Mouse (Mus musculus) right cerebral cortex, postnatal 25 days (tissue): ENCODE measurements at regions not wholly inside any gene's neighbourhood (a gene's known extent, or its start where the extent isn't known, plus 50 kb on each side); places are given as distances from the start of the nearest gene placed in this dataset.

Experiments used
- DNase-seq: peaks from one replicate; pipeline ENCODE4 v3.0.0; 2022

DNA sequence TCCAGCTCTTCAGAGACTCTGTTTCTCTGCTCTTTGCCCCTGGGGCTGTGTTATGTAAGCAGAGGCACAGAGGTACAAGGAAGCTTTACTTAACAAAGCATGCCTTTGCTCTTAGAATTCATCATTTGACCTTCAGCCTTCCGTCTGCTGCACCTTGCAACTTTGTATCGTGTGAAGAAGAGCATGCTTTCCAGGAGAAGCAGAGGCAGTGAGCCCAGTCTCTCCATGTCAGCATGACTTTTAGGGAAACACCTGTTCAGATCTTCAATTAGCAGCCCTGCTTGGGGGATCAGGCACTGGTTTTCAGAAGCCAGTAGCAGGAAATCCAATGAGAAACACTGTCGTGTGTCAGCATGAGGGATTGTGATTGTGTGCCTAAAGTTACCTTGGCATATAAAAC, 226.7 kb downstream of the Abcc12 start:
- no peak for DNase-seq

DNA sequence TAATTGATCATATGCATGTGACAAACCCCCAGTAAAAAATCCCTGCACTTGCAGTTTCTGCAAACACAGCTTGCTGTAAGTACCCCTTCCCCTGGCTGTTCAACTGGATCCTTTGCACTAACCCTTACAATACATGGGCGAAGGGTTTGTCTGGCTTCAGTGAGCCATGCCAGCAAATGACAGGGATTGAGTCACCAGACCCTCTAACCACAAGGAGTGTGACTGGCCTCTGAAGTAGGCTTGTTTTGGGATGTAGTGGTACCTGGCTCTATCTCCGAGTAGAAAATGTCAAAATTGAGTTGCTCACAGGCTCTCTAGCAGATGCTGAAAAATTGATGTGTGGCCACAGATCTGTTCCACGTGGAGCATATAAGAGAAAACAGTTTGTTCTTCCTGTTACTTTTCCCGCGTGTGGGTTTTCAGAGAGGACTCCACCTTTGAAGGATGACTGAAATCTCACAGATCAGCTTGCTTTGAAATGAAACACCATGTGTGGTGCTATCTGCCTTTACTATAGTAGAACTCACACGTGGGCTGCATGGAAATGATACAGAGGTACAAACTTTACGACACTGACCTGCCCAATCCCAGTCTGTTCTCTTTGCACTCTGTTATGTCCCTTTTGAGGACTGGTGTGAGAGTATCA, 228.8 kb downstream of the Abcc12 start:
- no peak for DNase-seq

DNA sequence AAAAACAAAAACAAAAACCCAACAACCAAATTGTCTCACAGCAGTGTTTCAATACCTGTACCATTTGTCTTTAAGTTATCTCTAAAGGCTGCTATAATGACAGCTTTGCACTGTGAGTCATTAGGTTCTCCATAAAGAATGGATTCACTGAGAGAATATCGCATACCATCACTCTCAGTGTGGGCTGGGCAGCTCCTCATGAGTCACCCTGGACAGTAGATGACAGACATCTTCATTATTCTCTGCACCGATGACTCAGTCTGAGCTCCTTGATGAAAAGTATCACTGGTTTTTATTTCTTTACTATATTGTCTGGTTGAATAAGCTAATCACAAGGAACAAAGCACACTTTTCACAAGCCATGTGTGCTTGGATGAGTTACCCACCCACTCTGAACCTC, 230.4 kb downstream of the Abcc12 start:
- no peak for DNase-seq

DNA sequence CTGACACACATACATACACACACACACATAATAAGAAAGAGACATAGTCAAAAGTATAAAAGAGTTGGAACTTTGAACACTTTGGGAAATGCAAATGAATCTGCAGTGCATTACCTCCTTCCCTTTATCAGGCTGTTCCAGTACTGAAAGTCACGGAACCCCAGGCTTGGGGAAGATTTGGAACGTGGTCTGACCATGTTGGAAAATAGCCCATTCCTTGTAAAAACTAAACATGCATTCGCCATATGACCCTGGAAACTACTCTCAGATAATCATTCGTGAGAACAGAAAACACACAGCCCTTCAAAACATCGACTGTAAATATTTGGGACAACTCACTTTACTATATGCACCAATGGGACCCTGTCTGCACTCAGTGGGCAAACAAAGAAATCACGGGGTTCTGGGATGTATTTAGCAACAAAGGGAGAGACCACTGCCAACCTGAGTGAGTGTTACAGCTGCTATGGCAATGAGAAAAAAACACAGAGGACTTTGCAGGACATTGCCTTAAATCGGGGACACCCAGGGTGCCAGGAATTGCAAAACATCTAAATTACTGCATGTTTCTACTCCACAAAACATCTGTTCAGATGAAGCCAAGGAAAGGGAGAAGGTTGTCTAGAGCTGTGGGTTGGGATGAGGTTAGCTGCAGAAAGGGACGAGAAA, 238.3 kb downstream of the Abcc12 start:
- no peak for DNase-seq

DNA sequence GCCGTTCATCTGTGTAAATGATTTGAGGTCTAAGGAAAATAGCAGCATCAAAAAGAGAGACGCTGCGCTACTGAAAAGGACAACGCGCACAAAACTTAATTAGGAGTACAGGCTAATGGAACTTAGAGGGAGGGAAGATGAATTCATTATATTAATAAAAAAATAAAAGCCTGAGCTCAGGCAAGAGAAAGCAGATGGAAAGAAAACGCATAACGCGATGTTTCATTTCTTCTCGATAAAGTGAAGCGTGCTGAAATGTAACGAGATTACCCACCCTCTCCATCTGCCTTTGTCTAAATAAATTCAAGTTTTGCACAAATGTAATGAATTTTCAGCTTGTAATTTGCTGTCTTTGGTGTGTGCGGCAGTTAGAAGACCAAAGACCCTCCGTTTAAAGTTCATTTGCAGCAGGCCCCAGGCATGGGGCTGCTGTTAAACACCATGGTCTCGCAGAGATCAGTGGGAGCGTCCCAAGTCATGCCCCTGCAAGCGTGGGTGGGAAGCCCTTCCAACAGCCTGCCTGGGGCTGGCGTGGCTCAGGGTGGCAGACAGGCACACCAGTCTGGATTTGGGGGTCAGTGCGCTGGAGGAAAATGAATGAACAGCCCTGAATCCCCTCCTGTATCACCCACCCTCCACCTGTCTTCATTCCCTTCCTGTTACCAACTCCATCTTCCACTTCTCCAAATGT, 241.8 kb downstream of the Abcc12 start:
- no peak for DNase-seq

DNA sequence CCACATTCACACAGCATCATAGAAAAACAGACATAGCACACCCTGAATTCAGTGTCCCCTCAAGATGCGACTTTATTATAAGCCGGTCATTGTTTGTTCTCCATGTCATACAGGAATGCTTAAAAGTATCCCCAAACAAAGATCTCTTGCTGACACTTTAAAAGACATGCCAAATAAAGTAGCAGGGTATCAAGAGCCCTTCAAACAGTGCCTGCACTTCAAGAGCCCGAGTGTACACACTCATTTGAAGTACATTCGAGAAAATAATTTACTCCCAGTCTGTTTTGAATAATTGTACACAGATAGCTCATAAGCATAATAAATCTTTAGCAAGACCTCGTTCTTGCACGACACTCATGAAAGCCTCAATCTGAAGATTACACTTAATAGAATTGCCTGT, 249.1 kb downstream of the Abcc12 start:
- no peak for DNase-seq

DNA sequence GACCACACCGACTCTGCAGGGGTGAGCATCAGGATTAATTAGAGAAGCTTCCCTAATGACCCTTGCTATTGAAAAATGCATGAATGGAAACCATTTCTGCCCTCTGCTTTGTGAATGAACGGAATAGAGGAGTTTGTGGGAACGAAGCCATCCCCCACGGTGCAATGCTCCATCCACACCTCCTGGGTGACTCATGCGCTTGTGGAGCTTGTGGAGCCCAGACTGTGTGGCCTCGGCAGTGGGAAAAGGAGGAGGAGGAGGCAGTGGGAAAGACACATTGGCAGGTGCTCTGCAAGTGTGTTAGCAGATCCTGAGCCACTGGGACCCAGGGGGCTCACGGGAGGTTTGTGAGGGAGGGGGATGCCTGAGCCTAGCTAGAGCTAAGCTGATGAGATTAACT, 251.9 kb downstream of the Abcc12 start:
- peak; percentile 70 for DNase-seq

DNA sequence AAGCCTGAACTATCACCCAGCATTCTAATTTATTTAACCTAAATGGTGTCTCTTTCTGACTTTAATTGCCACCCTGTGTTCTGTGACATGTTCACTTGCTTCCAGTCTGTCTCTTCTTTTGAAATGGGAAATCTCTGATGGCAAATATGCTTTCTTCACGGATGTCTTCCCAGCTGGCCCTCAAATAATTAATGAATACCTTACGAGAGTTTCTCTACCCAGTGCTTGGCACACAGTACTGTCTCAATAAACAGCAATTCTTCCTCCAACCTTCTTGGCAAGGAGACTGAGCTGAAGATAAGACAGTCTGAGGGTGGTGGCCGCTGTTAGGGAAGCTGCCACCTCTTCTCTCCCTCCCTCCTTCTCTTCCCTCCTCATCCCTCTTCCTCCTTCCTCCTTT, 252.5 kb downstream of the Abcc12 start:
- DNase-seq = no peak

DNA sequence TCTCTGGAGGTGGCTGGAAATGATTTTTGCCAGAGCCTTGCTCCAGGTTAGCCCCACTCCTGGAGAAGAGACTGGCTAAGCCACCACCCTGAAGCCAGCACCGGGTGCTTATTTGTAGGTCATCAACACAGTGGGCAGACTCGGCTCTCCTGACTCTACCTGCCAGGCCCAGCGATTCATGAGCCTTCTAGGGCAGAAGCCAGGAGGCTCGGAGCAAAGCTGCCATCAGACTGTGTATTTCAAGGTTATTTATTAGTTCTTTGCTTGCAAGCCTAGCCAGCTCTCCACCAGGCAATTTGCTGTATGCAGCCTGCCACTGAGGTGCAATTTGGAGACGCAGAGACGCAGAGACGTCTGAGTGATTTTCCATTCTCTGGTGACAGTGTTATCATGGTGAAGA, 255.4 kb downstream of the Abcc12 start:
- no peak for DNase-seq

DNA sequence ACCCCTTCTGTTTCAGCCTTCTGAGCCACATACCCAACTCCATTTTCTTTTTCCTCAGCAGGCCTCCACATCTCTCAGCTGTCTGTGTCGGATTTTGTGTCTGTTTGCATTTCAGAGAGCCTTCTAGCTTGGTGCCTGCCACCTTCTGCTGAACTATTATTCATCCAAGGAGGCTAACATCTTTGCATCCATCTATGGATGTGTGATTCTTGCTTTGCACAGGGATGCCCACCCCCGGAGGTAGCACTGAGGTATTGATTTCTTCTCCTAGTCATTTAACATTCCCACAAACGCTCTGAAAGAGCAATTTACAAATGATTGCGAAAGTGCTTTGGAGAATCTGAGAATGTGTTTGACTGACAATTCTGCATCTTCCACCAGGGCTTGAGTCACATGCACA, 255.9 kb downstream of the Abcc12 start:
- DNase-seq = no peak

DNA sequence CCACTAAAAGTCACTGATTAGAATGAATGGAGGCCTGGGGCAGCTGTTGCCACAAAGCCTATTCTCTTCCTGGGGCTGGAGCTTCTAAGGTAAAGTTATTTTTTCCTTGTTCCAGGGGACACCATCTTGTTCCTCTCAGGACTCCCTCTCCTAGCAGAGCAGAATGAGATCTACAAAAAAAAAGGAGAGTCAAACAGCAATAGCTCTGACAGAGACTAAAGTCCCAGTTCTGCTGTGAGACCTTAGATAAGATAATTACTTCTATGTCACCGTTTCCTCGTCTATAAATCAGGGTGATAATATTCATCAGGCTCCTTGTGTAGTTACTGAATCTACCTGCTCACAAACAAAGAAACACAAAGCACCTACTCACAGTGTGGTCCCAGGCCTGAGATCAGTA, 256.7 kb downstream of the Abcc12 start:
- no peak for DNase-seq

DNA sequence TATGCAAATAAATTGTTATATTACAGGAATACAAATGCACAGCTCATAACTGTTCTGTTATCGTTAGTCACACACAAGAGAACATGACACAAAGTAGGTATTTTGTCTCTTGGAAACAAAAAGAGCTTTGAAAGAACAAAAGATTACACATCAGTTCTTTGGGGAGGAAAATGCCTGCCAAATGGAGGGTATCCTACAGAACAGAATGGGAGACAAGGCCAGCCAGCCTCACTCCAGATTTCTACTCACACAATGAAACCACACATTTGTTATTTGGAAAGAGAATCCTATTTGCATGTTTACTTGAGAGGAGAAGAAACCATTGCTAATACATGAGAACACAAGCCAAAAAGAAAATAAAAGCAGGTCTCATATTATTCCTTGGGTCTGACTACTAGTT, 258.0 kb downstream of the Abcc12 start:
- DNase-seq = no peak

DNA sequence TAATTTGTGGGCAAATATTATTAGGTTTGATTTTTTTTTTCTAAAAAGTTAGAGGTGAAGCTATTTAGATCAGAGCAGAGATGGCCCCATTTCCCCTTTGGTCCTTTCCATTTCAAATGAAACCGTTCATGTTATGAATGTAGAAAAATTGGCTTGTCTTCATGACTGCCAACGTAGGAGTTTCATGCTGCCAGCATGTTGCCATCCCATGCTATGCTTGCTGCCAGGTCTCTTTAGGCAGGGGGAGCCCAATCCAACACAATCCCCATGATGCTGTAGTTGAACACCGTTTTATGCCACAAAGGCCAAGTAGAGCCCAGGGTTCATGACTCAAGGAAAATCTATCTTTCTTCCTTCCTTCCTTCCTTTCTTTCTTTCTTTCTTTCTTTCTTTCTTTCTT, 259.5 kb downstream of the Abcc12 start:
- no peak for DNase-seq

DNA sequence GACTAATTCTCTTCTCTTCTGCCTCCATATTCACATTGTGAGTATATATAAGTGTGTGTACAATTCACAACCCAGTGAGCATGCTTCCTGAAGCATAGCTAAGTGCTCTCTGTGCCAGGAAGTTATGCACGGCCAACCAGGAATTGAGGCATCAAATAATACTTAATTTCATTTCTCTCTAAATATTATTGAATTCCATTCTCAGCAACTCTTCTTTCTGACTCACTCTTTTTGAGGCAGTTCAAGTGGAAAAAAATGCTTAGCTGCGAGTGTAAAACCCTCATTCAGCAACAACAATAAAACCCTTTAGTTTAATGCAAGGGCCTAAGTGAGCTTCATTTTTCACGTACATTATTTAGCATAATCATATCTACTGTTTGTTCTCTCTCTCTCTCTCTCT, 262.0 kb downstream of the Abcc12 start:
- no peak for DNase-seq

DNA sequence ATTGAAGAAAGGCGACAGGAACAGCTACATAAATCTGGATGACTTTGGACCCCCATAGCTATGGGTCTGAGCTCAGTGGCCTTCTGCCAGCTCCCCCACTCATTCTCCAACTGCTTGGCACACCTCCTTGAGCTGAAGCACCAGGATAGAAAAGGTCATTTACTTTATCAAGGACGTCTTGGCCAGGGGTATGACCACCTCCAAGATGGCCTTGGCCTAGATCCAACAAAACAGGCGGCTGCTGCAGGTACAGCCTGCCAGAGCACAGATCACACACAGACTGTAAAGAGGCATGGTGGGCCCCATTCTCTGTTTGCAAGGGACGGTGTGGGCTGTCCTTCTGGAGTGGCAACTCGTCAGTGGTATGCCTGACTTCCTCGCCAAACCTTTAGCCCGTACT, 264.2 kb downstream of the Abcc12 start:
- DNase-seq = no peak

DNA sequence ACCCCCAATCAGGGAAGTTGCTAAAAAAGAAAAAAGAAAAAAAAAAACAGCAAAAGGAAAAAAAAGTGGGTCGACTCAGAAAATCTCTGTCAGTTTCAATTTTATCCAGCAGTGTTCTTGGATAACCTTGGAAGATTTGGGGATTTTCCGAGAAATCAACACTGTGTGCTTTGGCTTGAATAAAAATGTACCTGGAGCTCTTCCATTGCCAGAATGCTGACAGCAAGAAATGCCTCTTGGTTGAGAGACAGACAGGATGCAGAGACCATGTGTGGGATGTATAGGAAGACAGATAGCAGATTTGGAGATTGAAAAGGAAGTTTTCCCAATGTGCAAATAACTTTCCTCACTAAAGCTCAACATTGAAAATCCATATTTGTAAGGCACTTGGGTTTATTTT, 271.0 kb downstream of the Abcc12 start:
- DNase-seq = no peak

DNA sequence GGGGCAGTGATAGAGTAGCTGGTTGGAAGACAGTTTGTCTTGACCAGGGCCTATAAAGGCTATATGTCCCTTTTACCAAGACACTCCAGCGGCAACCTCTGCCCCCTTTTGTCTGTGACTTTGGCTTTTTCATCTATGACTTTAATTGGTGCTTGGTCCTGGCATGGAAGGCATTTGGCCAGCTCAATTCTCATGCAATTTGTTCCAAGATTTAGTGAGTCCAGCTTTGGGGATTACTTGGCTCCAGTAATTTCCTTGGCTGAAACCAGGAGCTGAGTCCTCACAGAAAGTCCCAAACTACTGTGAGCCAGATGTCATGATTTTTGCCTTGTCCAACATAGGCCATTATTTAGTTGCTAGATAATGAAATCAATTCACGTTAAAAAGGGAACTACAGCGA, 273.1 kb downstream of the Abcc12 start:
- DNase-seq = no peak

DNA sequence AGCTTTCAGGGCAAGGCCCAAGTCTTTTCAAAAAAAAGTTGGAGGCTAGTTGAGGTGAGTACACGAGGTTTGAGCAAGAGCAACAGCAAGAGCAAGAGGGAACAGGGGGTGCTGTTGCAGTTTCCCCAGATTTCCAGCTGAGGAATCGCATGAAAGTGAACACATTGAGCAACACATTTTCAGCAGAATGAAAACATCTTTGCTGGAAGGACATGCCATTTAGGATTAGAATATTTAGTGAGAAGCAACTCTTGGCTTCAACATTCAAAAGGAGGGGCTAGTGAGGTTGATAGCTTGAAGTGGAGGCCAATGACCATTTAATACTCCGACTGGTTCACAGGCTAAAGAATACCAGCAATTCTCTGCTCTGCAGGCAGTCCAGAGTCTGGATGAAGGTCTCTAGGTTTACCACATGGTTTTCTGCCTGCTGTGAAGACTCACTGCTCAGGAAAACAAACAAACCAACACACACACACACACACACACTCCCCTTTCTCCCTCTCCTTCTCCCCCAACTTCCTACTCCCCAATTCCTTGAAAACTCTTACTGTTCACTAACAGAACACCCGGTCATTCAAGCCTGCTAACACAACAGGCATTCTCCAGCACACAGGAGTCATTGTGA, 278.5 kb downstream of the Abcc12 start:
- no peak for DNase-seq

DNA sequence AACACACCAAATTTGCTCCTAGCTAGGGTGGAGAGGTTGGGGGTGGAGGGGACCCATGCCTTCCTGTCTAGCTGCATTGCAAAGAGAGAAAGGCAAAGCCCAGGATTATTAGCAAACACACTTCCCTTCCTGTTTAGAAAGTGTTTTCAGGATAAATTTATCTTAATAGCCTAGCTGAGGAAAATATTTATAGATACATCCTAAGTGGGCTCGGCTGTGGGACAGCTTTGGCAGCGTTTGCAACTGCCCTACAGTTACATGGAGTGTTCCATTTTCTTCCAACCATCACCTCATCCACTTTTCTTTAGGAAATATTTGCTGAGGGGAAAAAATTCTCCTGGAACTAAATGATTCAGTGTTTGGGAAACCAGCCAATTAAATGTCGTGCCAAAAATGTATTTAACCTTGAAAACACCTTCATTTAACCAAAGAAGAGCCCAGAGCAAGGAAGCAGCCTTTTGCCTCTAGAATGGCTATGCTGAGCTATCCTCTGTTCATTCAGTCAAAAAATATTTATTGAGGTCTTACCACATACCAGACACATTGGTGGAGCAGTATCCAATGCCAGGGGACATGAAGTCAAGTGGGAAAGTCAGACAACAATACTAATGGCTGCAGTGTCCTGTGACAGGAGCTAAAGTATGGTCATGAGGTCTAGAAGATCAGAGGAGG, 291.6 kb downstream of the Abcc12 start:
- DNase-seq = no peak

DNA sequence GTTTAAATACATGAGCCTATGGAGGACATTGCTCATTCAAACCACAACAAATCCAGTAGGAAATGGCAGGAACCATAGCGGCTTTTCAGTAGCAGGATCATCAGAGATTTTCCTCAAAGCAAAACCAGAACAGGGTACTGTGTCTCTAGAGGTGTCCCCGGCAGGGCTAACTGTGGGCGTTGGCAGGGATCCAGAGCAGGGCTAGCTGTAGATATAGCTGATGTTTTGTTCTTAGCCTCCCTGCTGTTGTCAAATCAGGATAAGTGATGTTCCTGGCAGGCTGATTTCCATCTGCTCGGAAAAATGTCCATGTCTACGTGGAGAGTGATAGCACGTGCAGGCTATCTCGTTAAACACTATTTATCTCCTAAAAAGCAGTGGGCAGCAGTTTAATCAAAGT, 297.6 kb downstream of the Abcc12 start:
- no peak for DNase-seq

DNA sequence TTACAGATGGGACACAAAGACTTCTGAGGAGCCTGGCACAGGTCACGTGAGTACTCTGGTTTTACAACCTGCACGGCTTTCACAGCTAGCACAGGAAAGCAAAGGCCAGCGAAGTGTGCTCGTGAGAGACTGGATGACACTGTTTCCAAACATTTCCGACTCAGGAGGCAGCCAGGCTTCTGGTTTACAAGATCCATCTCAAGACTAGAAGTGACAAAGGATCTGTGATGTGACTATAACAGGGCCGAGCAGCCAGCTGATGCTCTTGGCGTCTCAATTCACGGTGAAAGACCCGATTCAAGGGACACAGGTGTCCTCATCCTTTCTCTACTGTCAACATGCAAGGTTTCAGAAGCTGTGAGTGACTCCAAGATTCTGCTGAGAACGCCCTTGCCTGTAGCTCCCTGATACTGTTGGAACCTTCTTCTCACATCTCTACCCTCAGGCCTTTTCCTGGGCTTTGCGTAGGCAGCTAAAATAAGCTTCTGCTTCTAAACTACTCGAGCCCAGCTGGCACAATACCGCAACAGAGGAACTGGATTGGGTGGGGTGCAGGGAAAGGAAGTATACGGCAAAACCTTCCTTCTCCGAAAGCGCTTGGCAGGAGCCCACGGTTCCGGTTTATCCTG, 300.3 kb downstream of the Abcc12 start:
- DNase-seq = peak; percentile 61

DNA sequence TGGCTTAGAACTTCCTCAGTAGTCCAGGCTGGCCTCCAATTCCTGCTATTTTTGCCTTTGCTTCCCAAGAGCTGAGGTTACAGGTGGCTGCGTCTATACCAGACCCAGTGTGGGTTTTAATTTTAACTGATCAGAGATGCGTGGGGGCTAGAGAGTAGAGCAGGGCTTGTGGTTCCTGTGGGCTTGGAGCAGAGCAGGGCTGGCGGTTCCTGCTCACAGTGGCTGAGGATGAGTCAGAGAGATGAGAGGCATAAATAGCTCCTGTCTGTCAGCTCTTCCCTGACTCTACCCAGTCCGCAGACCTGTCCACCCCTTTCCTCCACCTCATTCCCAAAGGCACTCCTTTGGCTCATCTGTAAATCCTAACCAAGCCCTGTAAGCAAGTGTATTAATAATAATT, 304.8 kb downstream of the Abcc12 start:
- peak; percentile 35 for DNase-seq

DNA sequence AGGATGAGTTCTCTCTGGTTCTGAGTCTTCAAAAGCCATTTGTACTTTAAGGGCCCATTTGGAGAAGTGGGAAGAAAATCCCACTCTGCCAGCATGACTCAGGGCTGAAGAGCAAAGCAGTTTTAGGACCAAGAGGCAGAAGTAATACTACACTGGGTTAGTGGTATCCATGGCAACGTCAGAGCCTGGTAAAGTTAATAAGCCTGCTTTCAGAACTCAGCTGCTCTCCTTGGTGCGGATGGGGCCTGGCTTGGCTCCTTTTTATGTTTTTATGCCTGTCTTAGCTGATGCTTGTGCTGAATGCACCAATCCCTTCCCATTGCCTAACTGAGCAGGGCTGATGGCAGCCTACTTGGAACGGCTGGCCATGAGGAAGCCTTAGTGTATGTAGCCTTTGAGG, 306.7 kb downstream of the Abcc12 start:
- peak; percentile 47 for DNase-seq
